Mouse (Mus musculus): ENCODE results near the gene Psd4. TPM values are rescaled to one million over a fixed set of nuclear protein-coding genes. Genes with fewer than 3 reads are reported as not detected.

Psd4 gene
- polyA plus RNA-seq, 1 experiment from 2014 or later = 1.2 TPM

- H3K9ac ChIP-seq (ENCODE audit: low read length) = no peak overlapping the region
- H3K9me3 ChIP-seq (ENCODE audit: control insufficient read depth, low read length) = no peaks in the 10 kb centered on the region
- no peak overlapping the region for H3K4me3 ChIP-seq (ENCODE audit: control insufficient read depth in 1 of 2, insufficient read depth in 1 of 2, low read depth in 1 of 2, low read length in 2 of 2)
- H3K36me3 ChIP-seq (ENCODE audit: control insufficient read depth, insufficient read depth, low read length) = no peaks in the 10 kb centered on the region
- H3K27me3 ChIP-seq (ENCODE audit: control insufficient read depth, insufficient read depth, low read length) = 0 out of 2 replicates have a peak, but pooled peaks cover 3% of the 10 kb centered on the region
- H3K4me2 ChIP-seq (ENCODE audit: low read length) = no peak overlapping the region
- ATAC-seq (ENCODE audit: insufficient number of reproducible peaks, insufficient read depth, low FRiP score, low read depth) = no peak
- H3K4me1 ChIP-seq (ENCODE audit: control insufficient read depth in 2 of 2, insufficient read depth in 2 of 2, low read length in 2 of 2) = no peaks in the 10 kb centered on the region
- WGBS = 25% methylated on average over 2 of the region's 2 CpGs
- H3K27ac ChIP-seq (replicated peaks in 1 of 2; ENCODE audit: control insufficient read depth in 1 of 2, insufficient read depth in 1 of 2, low read depth in 2 of 2, low read length in 2 of 2) = no peak overlapping the region
Observed at GRCm38 (mm10) chr2:24460808-24461127, 93.4 kb downstream of the Psd4 start.

Other genes starting within 250 kb of the Psd4 start
- not detected in 2 replicates for gene Il1f8, start 214.4 kb upstream of the Psd4 start, polyA plus RNA-seq (2014; fragmentation: Nextera tagmentation; extraction: Ambion mirVana)
- gene Il1f9, start 181.1 kb upstream of the Psd4 start, polyA plus RNA-seq (2014; fragmentation: Nextera tagmentation; extraction: Ambion mirVana) = not detected in 2 replicates
- gene Il1f6, start 152.2 kb upstream of the Psd4 start, polyA plus RNA-seq (2014; fragmentation: Nextera tagmentation; extraction: Ambion mirVana) = not detected in 2 replicates
- gene Il1f5, start 90.6 kb upstream of the Psd4 start, polyA plus RNA-seq (2014; fragmentation: Nextera tagmentation; extraction: Ambion mirVana) = not detected in 2 replicates
- gene Il1f10, start 76.4 kb upstream of the Psd4 start, polyA plus RNA-seq (2014; fragmentation: Nextera tagmentation; extraction: Ambion mirVana) = not detected in 2 replicates
- 0.42 and 1.6 TPM in 2 replicates for gene Il1rn, start 30.7 kb upstream of the Psd4 start, polyA plus RNA-seq (2014; fragmentation: Nextera tagmentation; extraction: Ambion mirVana)
- not detected in 2 replicates for gene Pax8, start 108.0 kb downstream of the Psd4 start, polyA plus RNA-seq (2014; fragmentation: Nextera tagmentation; extraction: Ambion mirVana)